Mouse (Mus musculus): ENCODE results near the gene Taf13. TPM values are rescaled to one million over a fixed set of nuclear protein-coding genes. Genes with fewer than 3 reads are reported as not detected.

The Taf13 gene
- polyA plus RNA-seq (2014; fragmentation: Nextera tagmentation; extraction: Ambion mirVana): 51.8 and 54.1 TPM in 2 replicates

DNA sequence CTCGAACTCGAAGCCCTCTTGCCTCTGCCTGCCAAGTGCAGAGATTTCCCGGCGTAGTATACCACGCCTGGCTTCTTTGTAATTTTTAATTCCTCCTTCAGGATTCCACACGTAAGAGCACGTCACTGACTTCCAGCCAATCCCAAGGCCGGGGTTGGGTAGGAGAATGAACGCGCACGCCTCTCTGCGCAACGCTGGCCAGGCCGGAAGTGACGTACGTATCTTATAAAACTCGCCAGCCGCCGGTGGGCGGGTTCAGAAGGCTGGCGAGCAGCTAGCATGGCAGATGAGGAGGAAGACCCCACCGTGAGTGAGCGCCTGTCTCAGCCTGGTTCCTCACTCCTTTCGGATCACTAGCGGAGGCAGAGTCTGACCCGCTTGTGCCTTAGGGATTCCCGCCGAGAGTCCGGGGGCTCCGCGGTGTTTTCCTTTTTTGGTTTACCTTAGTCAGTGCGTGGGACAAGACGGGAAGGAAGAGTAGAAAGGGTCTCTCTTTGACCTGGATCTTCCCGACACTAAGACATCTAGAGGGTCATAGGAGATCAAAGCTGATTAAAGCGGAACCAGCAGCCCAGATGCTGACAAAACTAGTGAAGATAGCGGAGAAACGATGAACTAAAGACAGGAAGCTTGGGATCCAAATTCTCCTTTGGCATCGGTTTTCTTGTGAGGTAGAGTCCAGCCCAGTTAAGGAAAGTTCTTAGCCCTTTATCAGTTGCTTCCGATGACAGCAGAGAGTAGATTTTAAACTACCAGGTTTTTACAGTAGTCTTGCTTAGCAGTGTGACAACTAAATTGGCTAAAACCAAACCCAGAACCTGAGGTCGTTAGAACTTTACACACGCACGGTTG is at the start of gene Taf13:
TSS of gene Taf13 (plus strand) at position 256 of the 852 bp plus-strand sequence.
- Histone ChIP-seq H3K4me1 (ENCODE audit: control insufficient read depth, insufficient read depth, low read length) (peaks cover 19% of the 10 kb centered on the region), H3K9me3 (replicated peaks; ENCODE audit: control insufficient read depth, low read length) (no peaks in the 10 kb centered on the region), H3K9ac (ENCODE audit: low read length) (peak within 1 kb of the TSS; percentile 77), H3K4me3 (ENCODE audit: low read depth, low read length) (peak within 1 kb of the TSS; percentile 61), H3K4me2 (ENCODE audit: low read length) (peak within 1 kb of the TSS; percentile 56), H3K27ac (ENCODE audit: low read depth, low read length) (peak within 1 kb of the TSS; percentile 74), H3K36me3 (ENCODE audit: control insufficient read depth, insufficient read depth, low read length) (no peaks in the 10 kb centered on the region), H3K27me3 (replicated peaks; ENCODE audit: control insufficient read depth, insufficient read depth, low read length) (no peaks in the 10 kb centered on the region)
- ATAC-seq (peak; percentile 97), DNase-seq (ENCODE audit: low spot score) (peak; percentile 99)
- 1% methylated on average over 42 of the region's 42 CpGs for WGBS

DNA sequence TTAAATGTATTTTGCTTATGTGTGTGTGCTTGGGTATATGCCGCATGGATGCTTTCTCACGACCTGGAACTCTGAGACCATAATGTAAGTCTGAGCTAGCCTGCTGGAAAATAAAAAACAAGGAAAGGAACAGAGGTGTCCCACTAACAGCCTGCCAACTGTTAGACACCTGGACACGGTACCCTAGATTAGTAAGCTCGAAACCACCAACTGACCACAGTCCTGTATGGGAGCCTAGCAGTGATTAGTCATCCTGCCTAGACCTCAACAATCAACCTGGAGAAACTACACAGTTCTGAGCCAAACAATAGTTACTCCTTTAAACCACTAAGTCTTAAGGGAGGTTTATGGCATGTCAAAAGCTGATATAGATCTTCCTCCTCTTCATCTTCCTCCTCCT is 48.1 kb upstream of the Taf13 start:
- no peaks in the 10 kb centered on the region for H3K27me3 ChIP-seq (replicated peaks; ENCODE audit: control insufficient read depth, insufficient read depth, low read length)
- no peak overlapping the region for H3K4me3 ChIP-seq (ENCODE audit: low read depth, low read length)
- H3K9me3 ChIP-seq (replicated peaks; ENCODE audit: control insufficient read depth, low read length): no peaks in the 10 kb centered on the region
- H3K4me2 ChIP-seq (ENCODE audit: low read length): no peak overlapping the region
- ATAC-seq: no peak
- no peaks in the 10 kb centered on the region for H3K36me3 ChIP-seq (ENCODE audit: control insufficient read depth, insufficient read depth, low read length)
- DNase-seq (ENCODE audit: low spot score): no peak
- WGBS: 96% methylated on average over 4 of the region's 4 CpGs
- H3K4me1 ChIP-seq (ENCODE audit: control insufficient read depth, insufficient read depth, low read length): no peaks in the 10 kb centered on the region
- no peak overlapping the region for H3K27ac ChIP-seq (ENCODE audit: low read depth, low read length)
- H3K9ac ChIP-seq (ENCODE audit: low read length): no peak overlapping the region

DNA sequence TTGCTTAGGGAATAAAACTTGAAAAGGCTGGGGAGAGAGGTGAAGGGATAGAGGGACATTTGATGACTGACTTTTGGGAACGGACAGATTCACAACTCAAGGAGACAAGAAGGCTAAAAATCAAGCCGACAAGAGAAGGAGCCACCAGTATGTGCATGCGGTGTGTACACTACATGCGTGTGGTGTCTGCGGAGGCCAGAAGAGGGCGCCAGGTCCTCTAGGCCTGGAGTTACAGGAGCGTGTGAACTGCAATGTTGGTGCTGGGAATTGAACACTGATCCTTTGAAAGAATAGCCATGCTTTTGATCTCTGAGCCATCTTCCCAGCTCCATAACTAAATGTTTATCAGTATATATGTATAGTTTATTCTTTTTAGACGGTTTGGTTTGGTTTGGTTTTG is 43.0 kb upstream of the Taf13 start:
- DNase-seq (ENCODE audit: low spot score) (no peak), ATAC-seq (no peak)
- Histone ChIP-seq H3K9ac (ENCODE audit: low read length) (no peak overlapping the region), H3K27me3 (replicated peaks; ENCODE audit: control insufficient read depth, insufficient read depth, low read length) (no peaks in the 10 kb centered on the region), H3K4me2 (ENCODE audit: low read length) (no peak overlapping the region), H3K36me3 (ENCODE audit: control insufficient read depth, insufficient read depth, low read length) (no peaks in the 10 kb centered on the region), H3K4me1 (ENCODE audit: control insufficient read depth, insufficient read depth, low read length) (no peaks in the 10 kb centered on the region), H3K9me3 (replicated peaks; ENCODE audit: control insufficient read depth, low read length) (no peaks in the 10 kb centered on the region), H3K27ac (ENCODE audit: low read depth, low read length) (no peak overlapping the region), H3K4me3 (ENCODE audit: low read depth, low read length) (no peak overlapping the region)
- 95% methylated on average over 8 of the region's 8 CpGs for whole genome bisulfite sequencing

DNA sequence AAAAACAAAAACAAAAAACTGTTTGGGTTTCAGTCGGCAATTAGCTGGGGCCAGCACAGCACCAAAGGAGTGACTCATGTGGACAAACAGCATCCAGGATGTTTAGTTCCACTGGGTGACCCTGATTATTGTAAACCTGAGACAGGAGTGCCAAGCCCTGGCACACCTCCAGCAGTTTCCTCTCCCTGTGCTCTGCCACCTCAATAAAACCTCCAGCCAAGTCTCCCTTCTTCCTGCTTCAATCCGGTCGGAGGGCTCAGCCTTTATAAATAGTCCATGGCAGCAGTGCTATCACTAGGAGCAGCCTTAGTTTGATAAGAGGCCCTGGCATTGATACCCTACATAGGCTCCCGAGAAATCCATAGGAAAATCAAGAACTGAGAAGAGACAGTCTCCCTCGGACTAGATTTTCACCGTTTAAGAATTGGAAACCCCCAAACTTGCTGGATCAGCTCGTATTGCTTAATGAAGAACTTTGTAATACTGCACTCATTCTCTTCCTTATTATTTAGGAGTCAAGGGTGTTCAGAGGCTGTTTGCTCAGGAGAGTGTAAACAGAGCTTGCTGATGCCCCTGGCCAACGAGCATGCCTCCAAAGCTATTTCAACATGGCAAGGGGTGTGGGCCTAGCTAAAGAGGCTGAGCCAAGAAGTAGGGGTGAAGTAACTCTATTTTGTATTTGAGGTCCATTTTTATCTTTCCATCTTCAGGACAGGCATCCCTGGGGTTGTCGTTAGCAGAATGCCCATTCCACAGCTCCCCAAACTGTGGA is 38.2 kb upstream of the Taf13 start:
- no peak overlapping the region for H3K4me2 ChIP-seq (ENCODE audit: low read length)
- peaks cover 7% of the 10 kb centered on the region for H3K4me1 ChIP-seq (ENCODE audit: control insufficient read depth, insufficient read depth, low read length)
- no peak for DNase-seq (ENCODE audit: low spot score)
- ATAC-seq: no peak
- H3K9me3 ChIP-seq (replicated peaks; ENCODE audit: control insufficient read depth, low read length): no peaks in the 10 kb centered on the region
- H3K9ac ChIP-seq (ENCODE audit: low read length): peak overlapping the region; percentile 21; the same call in 1 of the 2 replicates
- no peak overlapping the region for H3K27ac ChIP-seq (ENCODE audit: low read depth, low read length)
- no peaks in the 10 kb centered on the region for H3K27me3 ChIP-seq (replicated peaks; ENCODE audit: control insufficient read depth, insufficient read depth, low read length)
- H3K4me3 ChIP-seq (ENCODE audit: low read depth, low read length): no peak overlapping the region
- no peaks in the 10 kb centered on the region for H3K36me3 ChIP-seq (ENCODE audit: control insufficient read depth, insufficient read depth, low read length)
- 66% methylated on average over 9 of the region's 9 CpGs for WGBS

DNA sequence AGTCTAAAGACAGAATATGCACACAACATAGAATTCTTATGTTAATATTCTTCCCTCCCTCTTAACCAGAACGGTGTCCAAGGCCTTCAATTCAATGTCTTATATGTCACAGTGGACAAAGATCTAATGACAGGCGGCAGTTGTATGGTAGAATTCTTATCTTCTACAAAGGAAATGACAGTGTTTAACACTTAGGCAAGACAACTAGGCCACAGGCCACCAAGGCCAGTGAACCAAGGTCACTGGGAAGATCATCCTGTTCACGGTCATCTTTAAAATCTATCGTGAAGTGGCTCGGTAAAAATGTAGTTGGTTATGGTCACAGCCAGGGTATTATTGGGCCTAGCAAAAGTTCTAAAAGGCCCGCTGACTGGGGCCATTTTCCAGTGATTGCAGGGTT is 37.5 kb upstream of the Taf13 start, which contains the start of gene 1700013F07Rik:
TSS of gene 1700013F07Rik (plus strand) at position 200 of the 400 bp plus-strand sequence.
- Histone ChIP-seq H3K9me3 (replicated peaks; ENCODE audit: control insufficient read depth, low read length) (no peaks in the 10 kb centered on the region), H3K36me3 (ENCODE audit: control insufficient read depth, insufficient read depth, low read length) (no peaks in the 10 kb centered on the region), H3K4me1 (ENCODE audit: control insufficient read depth, insufficient read depth, low read length) (peaks cover 7% of the 10 kb centered on the region), H3K4me3 (ENCODE audit: low read depth, low read length) (no peak within 1 kb of the TSS), H3K27ac (ENCODE audit: low read depth, low read length) (no peak within 1 kb of the TSS), H3K4me2 (ENCODE audit: low read length) (no peak within 1 kb of the TSS), H3K9ac (ENCODE audit: low read length) (peak within 1 kb of the TSS; percentile 21; the same call in 1 of the 2 replicates), H3K27me3 (replicated peaks; ENCODE audit: control insufficient read depth, insufficient read depth, low read length) (no peaks in the 10 kb centered on the region)
- DNase-seq (ENCODE audit: low spot score) (no peak), ATAC-seq (no peak)
- 88% methylated on average over 6 of the region's 6 CpGs for WGBS

DNA sequence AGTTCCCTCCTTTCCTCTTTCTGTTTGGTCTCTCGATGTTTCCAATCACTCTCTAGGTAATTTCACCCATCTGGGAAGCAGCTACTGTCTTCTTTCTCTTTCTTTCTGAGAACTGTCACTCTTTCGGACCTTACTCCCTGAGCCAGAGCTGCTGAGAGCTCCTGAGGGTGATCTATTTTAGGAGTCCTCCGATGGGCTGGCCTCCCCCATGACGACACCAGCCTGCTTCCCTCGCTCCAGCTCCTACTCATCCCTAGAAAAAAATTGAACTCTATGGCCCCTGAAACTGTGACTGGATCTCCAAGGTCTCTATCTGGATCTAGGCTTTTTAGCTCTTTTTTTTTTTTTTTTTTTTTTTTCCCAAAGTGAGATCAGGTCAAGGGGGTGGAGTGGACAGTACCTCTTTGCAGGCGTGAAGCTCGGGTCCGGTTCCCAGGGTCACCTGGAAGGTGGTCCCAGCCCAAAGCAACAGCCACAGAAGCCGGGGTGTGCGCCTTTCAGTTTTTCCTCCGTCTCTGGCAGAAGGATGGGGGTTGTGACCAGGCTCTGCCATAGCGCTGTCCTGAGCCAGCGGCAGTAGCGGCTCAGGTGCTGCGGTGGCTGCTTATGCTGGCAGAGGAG is 35.5 kb upstream of the Taf13 start:
- no peaks in the 10 kb centered on the region for H3K27me3 ChIP-seq (replicated peaks; ENCODE audit: control insufficient read depth, insufficient read depth, low read length)
- H3K36me3 ChIP-seq (ENCODE audit: control insufficient read depth, insufficient read depth, low read length): no peaks in the 10 kb centered on the region
- DNase-seq (ENCODE audit: low spot score) (no peak), ATAC-seq (no peak)
- H3K4me3 ChIP-seq (ENCODE audit: low read depth, low read length): peak overlapping the region; percentile 43
- no peaks in the 10 kb centered on the region for H3K9me3 ChIP-seq (replicated peaks; ENCODE audit: control insufficient read depth, low read length)
- H3K27ac ChIP-seq (ENCODE audit: low read depth, low read length): no peak overlapping the region
- 6% methylated on average over 15 of the region's 15 CpGs for WGBS
- H3K4me2 ChIP-seq (ENCODE audit: low read length): peak overlapping the region; percentile 90
- H3K4me1 ChIP-seq (ENCODE audit: control insufficient read depth, insufficient read depth, low read length): peaks cover 7% of the 10 kb centered on the region
- H3K9ac ChIP-seq (ENCODE audit: low read length): peak overlapping the region; percentile 44

DNA sequence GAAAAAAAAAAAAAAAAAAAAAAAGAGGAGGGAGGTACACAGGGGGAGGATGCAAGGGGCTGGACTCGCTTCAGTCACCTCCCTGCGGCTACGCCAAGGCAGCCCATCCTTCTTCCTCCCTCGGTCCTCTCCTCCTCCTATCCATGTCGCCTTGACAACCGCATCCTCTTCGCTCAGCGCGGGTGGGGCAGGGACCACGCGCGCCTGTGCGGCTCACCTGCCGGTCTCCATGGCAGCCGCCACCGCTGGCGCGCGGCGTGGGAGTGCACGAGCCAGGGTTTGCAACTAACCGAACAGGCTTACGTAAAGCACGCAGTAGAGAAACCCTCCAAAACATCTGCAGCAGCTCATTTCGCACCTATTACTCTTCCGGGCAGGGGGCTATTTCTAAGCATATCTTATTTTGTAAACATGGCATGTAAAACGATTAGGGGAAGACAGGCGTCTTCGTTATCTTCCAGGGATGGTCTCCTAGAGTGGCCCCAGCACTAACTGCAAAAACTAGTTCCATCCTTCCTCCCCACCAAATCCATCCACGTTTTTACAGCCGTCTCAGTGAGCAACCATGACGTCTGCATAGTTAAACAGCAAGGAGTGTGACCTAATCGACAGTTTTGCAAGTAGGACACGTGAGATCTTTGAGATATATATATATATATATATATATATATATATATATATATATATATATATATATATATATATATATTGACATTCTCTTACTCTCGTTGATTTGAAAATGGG is 34.8 kb upstream of the Taf13 start, which contains the start of gene 5330417C22Rik:
TSS of gene 5330417C22Rik (minus strand) at position 20 of the 744 bp plus-strand sequence.
- Histone ChIP-seq H3K4me3 (ENCODE audit: low read depth, low read length) (peak within 1 kb of the TSS; percentile 43), H3K27me3 (replicated peaks; ENCODE audit: control insufficient read depth, insufficient read depth, low read length) (no peaks in the 10 kb centered on the region), H3K4me1 (ENCODE audit: control insufficient read depth, insufficient read depth, low read length) (peaks cover 7% of the 10 kb centered on the region), H3K27ac (ENCODE audit: low read depth, low read length) (peak within 1 kb of the TSS; percentile 46; the same call in 1 of the 2 replicates), H3K4me2 (ENCODE audit: low read length) (peak within 1 kb of the TSS; percentile 90), H3K36me3 (ENCODE audit: control insufficient read depth, insufficient read depth, low read length) (no peaks in the 10 kb centered on the region), H3K9ac (ENCODE audit: low read length) (peak within 1 kb of the TSS; percentile 44), H3K9me3 (replicated peaks; ENCODE audit: control insufficient read depth, low read length) (no peaks in the 10 kb centered on the region)
- WGBS: under 1% methylated on average over 35 of the region's 35 CpGs
- DNase-seq (ENCODE audit: low spot score) (peak; percentile 86), ATAC-seq (peak; percentile 94)

DNA sequence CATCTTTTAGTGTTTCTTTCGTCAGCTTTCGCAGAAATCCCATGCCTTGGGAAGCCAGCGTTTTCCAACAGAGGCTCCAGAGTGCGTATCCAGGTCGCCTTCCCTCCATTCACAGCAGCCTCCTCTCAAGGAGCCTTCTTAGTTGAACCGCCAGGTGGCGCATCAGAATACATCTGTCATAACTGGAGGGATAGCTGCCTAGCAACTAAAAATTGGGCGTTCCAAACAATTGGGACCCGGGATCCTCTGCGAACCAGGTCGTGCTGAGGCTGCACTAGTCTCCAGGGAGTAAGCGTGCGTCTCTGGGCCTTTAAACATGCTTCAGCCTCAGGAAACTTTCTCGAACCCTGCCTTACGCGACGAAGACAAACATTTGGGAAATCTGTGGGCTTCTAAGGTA is 34.2 kb upstream of the Taf13 start:
- Histone ChIP-seq H3K9me3 (replicated peaks; ENCODE audit: control insufficient read depth, low read length) (no peaks in the 10 kb centered on the region), H3K4me1 (ENCODE audit: control insufficient read depth, insufficient read depth, low read length) (peaks cover 7% of the 10 kb centered on the region), H3K27me3 (replicated peaks; ENCODE audit: control insufficient read depth, insufficient read depth, low read length) (no peaks in the 10 kb centered on the region), H3K4me3 (ENCODE audit: low read depth, low read length) (no peak overlapping the region; the same call in 1 of the 2 replicates), H3K9ac (ENCODE audit: low read length) (0 out of 2 replicates have a peak overlapping the region, but pooled peaks have one; percentile 17), H3K4me2 (ENCODE audit: low read length) (peak overlapping the region; percentile 90), H3K27ac (ENCODE audit: low read depth, low read length) (peak overlapping the region; percentile 22; the same call in 1 of the 2 replicates), H3K36me3 (ENCODE audit: control insufficient read depth, insufficient read depth, low read length) (no peaks in the 10 kb centered on the region)
- WGBS: 4% methylated on average over 17 of the region's 17 CpGs
- ATAC-seq: peak; percentile 77
- DNase-seq (ENCODE audit: low spot score): peak; percentile 95
